Mouse (Mus musculus) heart, postnatal 0 days (tissue): ENCODE results near the gene Cdkl1.

Source experiments
- CTCF ChIP-seq: IDR thresholded peaks from 2 replicates; pipeline ENCODE4 v1.5.1; 2016; ENCODE audit warnings: antibody characterized with exemption, control low read depth, low read depth
- EP300 ChIP-seq: IDR thresholded peaks from 2 replicates; pipeline ENCODE4 v1.6.1; 2016; ENCODE audit warnings: antibody characterized with exemption, low read depth

GRCm38 (mm10) chr12:69776607-69777340 lies 14.3 kb downstream of the Cdkl1 start:
- TF ChIP-seq CTCF = no peak
- TF ChIP-seq EP300 = no peak
